Mouse (Mus musculus): ENCODE data around the gene Opcml. TPM values are rescaled to one million over a fixed set of nuclear protein-coding genes. Genes with fewer than 3 reads are reported as not detected.

Gene Opcml
- polyA plus RNA-seq (2012; rRNA removed): 0.08 TPM in 2 replicates

DNA sequence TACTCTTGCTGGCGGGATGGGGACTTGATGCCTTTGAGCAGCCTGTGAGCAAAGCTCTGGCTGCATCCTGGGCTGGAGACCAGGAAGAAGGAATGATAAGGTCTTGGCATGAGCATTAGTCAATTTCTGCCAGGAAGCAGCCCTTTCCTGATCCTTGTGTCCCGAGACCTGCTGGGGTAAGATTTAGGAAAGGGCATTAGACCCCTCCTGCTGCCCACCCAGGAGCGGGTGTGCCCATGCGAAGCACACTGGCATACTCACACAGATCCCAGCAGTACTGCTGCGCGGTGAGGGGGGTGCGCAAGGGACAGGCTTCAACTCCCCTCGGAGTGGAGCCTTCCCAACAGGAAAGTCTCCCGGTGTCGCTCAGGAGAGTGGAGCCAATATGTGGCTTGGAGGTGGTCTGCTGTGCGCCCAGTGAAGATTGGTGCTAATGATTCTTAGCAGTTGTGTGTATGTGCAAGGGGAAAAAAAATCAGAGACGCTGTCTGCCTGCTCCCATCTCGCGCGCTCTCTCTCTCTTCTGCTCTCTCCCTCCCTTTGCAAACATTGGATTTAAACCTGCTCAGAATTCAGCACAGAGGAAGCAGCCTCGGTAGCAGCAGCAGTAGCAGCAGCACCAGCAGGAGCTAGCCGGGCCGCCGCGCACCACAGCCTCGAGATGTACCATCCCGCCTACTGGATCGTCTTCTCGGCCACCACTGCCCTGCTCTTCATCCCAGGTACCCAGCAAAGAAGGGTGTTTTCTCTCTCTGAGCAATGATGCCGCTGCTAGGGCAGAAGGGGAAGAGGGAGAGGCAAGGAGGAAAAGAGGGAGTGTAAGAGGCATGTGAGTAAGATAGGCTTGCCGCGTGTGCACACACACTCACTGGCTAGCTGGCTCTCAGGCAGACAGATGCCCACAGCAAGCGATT, at the start of gene Opcml:
Opcml (plus strand) TSS at position 51 of the 914 bp plus-strand sequence.
- WGBS: 1% methylated on average over 28 of the region's 28 CpGs
- H3K36me3 ChIP-seq (ENCODE audit: control insufficient read depth, insufficient read depth, low read length): no peaks in the 10 kb centered on the region
- no peaks in the 10 kb centered on the region for H3K27me3 ChIP-seq (replicated peaks; ENCODE audit: control insufficient read depth, insufficient read depth, low read length)
- TF ChIP-seq CTCF (conservative IDR thresholded peaks at IDR 0.05; ENCODE audit: insufficient read depth, insufficient read length, low read depth, low read length) (no peak), POLR2A (IDR thresholded peaks at IDR 0.05; ENCODE audit: low read depth, low read length) (no peak)
- no peak within 1 kb of the TSS for H3K4me3 ChIP-seq (ENCODE audit: insufficient read depth, low read depth, low read length)
- no peak within 1 kb of the TSS for H3K27ac ChIP-seq (ENCODE audit: insufficient read depth, low read depth, low read length)
- no peaks in the 10 kb centered on the region for H3K4me1 ChIP-seq (ENCODE audit: control insufficient read depth, insufficient read depth, low read length)
- DNase-seq: no peak

DNA sequence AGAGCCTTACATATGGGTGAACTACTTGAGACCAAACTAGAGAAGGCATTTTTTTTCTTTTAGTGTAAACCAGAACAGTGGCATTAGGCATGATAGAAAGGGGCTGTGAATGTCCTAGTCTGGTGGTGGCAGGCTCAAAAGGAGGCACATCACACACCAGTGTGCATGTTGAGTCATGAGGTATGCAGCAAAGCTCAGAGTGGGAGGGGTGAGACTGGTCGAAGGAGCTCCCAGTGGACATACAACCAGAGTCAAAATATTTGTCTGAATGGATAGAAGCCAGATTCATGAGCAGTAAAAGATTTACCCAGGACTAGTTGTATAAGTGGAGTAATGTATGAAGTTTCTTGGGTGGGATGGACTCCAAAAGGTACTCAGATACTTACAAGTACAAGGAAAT, 31.9 kb upstream of the Opcml start:
- Histone ChIP-seq H3K36me3 (ENCODE audit: control insufficient read depth, insufficient read depth, low read length) (no peaks in the 10 kb centered on the region), H3K4me1 (ENCODE audit: control insufficient read depth, insufficient read depth, low read length) (no peaks in the 10 kb centered on the region), H3K27me3 (replicated peaks; ENCODE audit: control insufficient read depth, insufficient read depth, low read length) (no peaks in the 10 kb centered on the region), H3K27ac (ENCODE audit: insufficient read depth, low read depth, low read length) (no peak overlapping the region), H3K4me3 (ENCODE audit: insufficient read depth, low read depth, low read length) (no peak overlapping the region)
- DNase-seq: no peak
- TF ChIP-seq CTCF (conservative IDR thresholded peaks at IDR 0.05; ENCODE audit: insufficient read depth, insufficient read length, low read depth, low read length) (no peak), POLR2A (IDR thresholded peaks at IDR 0.05; ENCODE audit: low read depth, low read length) (no peak)
- WGBS: 61% methylated on average over 1 of the region's 1 CpGs

DNA sequence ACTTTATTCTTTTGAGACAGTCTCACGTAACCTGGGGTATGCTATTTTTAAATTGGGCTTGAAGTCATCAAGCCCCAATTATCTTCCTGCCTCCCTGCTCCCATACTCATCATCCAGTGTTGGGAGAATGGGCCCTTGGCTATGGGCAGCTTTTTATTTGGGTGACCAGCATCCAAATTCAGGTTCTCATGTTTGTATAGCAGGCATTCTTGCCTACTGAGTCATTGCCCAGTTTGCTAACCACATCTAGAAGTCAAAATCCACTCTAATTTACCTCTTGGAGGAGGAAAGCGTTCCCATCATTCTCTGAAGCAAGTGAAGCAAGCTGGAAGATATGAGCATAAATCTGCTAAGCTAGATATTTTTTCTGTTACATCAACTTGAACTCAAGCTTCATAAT, 29.4 kb upstream of the Opcml start:
- Histone ChIP-seq H3K27me3 (replicated peaks; ENCODE audit: control insufficient read depth, insufficient read depth, low read length) (no peaks in the 10 kb centered on the region), H3K36me3 (ENCODE audit: control insufficient read depth, insufficient read depth, low read length) (no peaks in the 10 kb centered on the region), H3K27ac (ENCODE audit: insufficient read depth, low read depth, low read length) (no peak overlapping the region), H3K4me1 (ENCODE audit: control insufficient read depth, insufficient read depth, low read length) (no peaks in the 10 kb centered on the region), H3K4me3 (ENCODE audit: insufficient read depth, low read depth, low read length) (no peak overlapping the region)
- no peak for TF ChIP-seq CTCF (conservative IDR thresholded peaks at IDR 0.05; ENCODE audit: insufficient read depth, insufficient read length, low read depth, low read length)
- TF ChIP-seq POLR2A (IDR thresholded peaks at IDR 0.05; ENCODE audit: low read depth, low read length): no peak
- WGBS: 82% methylated on average over 2 of the region's 2 CpGs
- DNase-seq: no peak

DNA sequence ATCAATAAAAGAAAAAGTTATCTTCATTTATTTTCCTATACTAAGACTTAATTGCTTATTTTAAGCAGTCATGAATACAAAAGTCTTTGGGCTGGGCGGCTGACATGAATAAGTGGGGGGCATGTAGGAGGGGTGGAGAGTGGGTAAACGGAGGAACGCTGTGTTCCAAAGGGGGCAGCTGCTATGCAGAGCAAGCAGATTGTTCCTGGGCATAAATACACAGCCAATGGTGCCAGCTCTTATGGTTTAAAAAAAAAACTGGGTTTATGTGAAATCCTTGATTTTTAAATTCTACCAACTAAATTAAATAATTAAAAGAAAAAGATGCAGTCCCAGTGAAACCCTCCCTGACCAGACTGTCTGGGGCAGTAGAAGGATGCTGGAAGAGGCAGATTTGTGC, 24.1 kb upstream of the Opcml start:
- Histone ChIP-seq H3K27ac (ENCODE audit: insufficient read depth, low read depth, low read length) (no peak overlapping the region), H3K27me3 (replicated peaks; ENCODE audit: control insufficient read depth, insufficient read depth, low read length) (no peaks in the 10 kb centered on the region), H3K4me3 (ENCODE audit: insufficient read depth, low read depth, low read length) (no peak overlapping the region), H3K4me1 (ENCODE audit: control insufficient read depth, insufficient read depth, low read length) (no peaks in the 10 kb centered on the region), H3K36me3 (ENCODE audit: control insufficient read depth, insufficient read depth, low read length) (no peaks in the 10 kb centered on the region)
- no peak for DNase-seq
- TF ChIP-seq POLR2A (IDR thresholded peaks at IDR 0.05; ENCODE audit: low read depth, low read length): no peak
- no peak for TF ChIP-seq CTCF (conservative IDR thresholded peaks at IDR 0.05; ENCODE audit: insufficient read depth, insufficient read length, low read depth, low read length)
- WGBS: 80% methylated on average over 3 of the region's 3 CpGs

DNA sequence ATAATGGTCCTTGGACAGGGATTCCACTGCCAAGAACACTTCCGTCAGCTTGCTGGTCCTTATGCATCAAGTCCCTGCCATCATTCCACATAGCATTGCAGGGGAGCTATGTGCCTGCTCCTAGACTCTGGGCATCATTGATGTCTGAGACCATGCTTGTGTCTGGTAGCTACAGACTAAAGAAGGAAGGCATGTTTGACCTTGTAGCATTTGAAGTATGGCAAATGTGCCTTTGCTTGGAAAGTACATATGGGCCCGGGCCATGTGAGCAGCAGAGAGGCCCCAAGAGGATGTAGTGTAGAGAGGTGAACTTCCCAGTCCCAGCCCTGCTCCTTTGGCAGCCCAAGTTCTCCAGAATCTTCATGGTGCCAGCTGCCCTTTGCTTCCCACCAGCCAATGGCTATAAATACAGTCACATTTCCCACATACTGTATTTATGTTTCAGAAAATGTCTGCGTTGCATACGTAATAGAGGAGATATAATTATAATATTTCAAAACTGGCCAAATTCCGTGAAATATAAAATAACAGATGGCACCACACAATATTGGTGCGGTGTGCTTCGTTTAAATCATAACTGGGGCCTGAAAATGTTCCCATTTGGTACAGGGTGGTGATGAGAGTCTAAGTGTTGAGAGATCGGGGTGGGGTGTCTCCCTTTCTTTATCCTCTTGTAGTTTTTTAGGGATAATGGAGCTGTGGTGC, 23.2 kb upstream of the Opcml start:
- no peaks in the 10 kb centered on the region for H3K36me3 ChIP-seq (ENCODE audit: control insufficient read depth, insufficient read depth, low read length)
- no peaks in the 10 kb centered on the region for H3K4me1 ChIP-seq (ENCODE audit: control insufficient read depth, insufficient read depth, low read length)
- no peak overlapping the region for H3K4me3 ChIP-seq (ENCODE audit: insufficient read depth, low read depth, low read length)
- DNase-seq: no peak
- TF ChIP-seq CTCF (conservative IDR thresholded peaks at IDR 0.05; ENCODE audit: insufficient read depth, insufficient read length, low read depth, low read length) (no peak), POLR2A (IDR thresholded peaks at IDR 0.05; ENCODE audit: low read depth, low read length) (no peak)
- H3K27me3 ChIP-seq (replicated peaks; ENCODE audit: control insufficient read depth, insufficient read depth, low read length): no peaks in the 10 kb centered on the region
- 83% methylated on average over 8 of the region's 8 CpGs for WGBS
- no peak overlapping the region for H3K27ac ChIP-seq (ENCODE audit: insufficient read depth, low read depth, low read length)

DNA sequence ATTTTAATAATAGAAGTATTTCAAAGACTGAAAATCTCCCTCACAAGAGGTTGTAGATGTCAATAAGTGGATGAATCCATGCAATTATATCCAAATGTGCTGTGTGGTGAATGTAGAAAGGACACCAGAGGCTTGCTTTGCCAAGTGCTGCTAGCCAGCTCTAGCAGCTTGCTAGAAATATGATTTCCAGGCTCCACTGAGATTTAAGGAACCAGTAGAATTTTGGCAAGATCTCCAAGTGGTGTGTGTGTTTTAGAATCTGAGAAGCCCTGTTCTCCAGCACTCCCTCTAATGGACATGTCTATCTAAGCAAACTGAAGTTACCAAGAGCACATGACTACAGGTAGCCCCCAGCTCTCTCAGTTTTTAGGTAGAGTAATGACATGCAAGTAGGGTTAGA, 21.8 kb upstream of the Opcml start:
- H3K36me3 ChIP-seq (ENCODE audit: control insufficient read depth, insufficient read depth, low read length): no peaks in the 10 kb centered on the region
- H3K4me3 ChIP-seq (ENCODE audit: insufficient read depth, low read depth, low read length): no peak overlapping the region
- TF ChIP-seq POLR2A (IDR thresholded peaks at IDR 0.05; ENCODE audit: low read depth, low read length) (no peak), CTCF (conservative IDR thresholded peaks at IDR 0.05; ENCODE audit: insufficient read depth, insufficient read length, low read depth, low read length) (no peak)
- no peaks in the 10 kb centered on the region for H3K27me3 ChIP-seq (replicated peaks; ENCODE audit: control insufficient read depth, insufficient read depth, low read length)
- H3K27ac ChIP-seq (ENCODE audit: insufficient read depth, low read depth, low read length): no peak overlapping the region
- DNase-seq: no peak
- no peaks in the 10 kb centered on the region for H3K4me1 ChIP-seq (ENCODE audit: control insufficient read depth, insufficient read depth, low read length)
